Mouse (Mus musculus): ENCODE data around the gene Bcar3.

DNA sequence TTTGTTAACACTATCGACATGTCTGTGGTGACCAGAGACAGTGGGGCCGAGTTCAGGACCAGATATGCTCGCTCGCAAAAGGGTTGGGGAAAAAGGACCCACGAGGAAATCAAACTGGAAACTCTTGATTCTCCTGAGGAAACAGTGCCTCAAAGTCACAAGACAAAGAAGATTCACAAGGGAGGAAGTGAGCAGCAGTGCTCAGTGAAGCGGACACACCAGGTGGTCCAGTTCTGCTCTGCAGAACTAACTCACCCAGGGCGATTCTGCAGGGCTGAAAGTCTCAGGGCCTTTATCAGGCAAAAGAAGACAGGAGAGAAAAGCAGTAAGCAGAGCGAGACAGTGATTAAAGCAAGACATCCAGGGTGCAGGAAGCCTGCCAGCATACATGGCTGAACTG, 112.5 kb downstream of the Bcar3 start:
- TF ChIP-seq CTCF (conservative IDR thresholded peaks at IDR 0.05 in 1 of 2, IDR thresholded peaks at IDR 0.05 in 1 of 2; ENCODE audit: low read depth in 2 of 2, low read length in 2 of 2): no peak
- TF ChIP-seq POLR2A (IDR thresholded peaks at IDR 0.05; ENCODE audit: low read depth, low read length): 0 out of 2 replicates have a peak, but pooled peaks have one; percentile 45
- 0 out of 2 replicates have a peak, but pooled peaks have one; percentile 27 for TF ChIP-seq ZNF384 (IDR thresholded peaks at IDR 0.05; ENCODE audit: low read depth, low read length)
- TF ChIP-seq JUND (conservative IDR thresholded peaks at IDR 0.05; ENCODE audit: low read depth, low read length): 0 out of 2 replicates have a peak, but pooled peaks have one; percentile 70
- no peak for TF ChIP-seq UBTF (IDR thresholded peaks at IDR 0.05; ENCODE audit: low read depth, low read length)
- TF ChIP-seq MAFK (IDR thresholded peaks at IDR 0.05; ENCODE audit: insufficient replicate concordance, low read length): peak; percentile 68
- no peak for TF ChIP-seq POLR2AphosphoS2 (IDR thresholded peaks at IDR 0.05; ENCODE audit: low read depth, low read length)
- peak; percentile 61 for TF ChIP-seq ELF1 (IDR thresholded peaks at IDR 0.05; ENCODE audit: low read depth, low read length)
- 0 out of 2 replicates have a peak, but pooled peaks have one; percentile 32 for TF ChIP-seq SIN3A (IDR thresholded peaks at IDR 0.05; ENCODE audit: low read length)
